Mouse (Mus musculus) bone marrow, adult 2 months (tissue): Measurements from ENCODE around the gene Gm10073. TPM values are rescaled to one million over a fixed set of nuclear protein-coding genes. Genes with fewer than 3 reads are reported as not detected.
"Not testable (repeated sequence)": the region's sequence is repeated elsewhere in the genome, so short reads cannot be mapped to it uniquely, and the experiment has no call there.

Source experiments
- H3K27ac ChIP-seq: fragments of 200-500 bp; 2 replicates; pipeline ENCODE4 v1.5.1; 2012; ENCODE audit warnings: low read depth, mild to moderate bottlenecking, control low read depth, inconsistent platforms, low read length; ENCODE audit not compliant: control insufficient read depth, poor library complexity, insufficient read depth
- H3K4me1 ChIP-seq: fragments of 200-500 bp; 2 replicates; pipeline ENCODE4 v1.6.1; 2011; ENCODE audit warnings: low read length; ENCODE audit not compliant: control insufficient read depth, insufficient read depth
- H3K4me3 ChIP-seq: fragments of 200-500 bp; replicated peaks from 2 replicates; pipeline ENCODE3; 2011; ENCODE audit warnings: mild to moderate bottlenecking, low read depth, low read length, control low read depth; ENCODE audit not compliant: control insufficient read depth
- CTCF ChIP-seq: fragments of 200-500 bp; IDR thresholded peaks from 2 replicates; pipeline ENCODE4 v1.5.1; 2011; ENCODE audit warnings: low read length, control low read depth; ENCODE audit not compliant: control insufficient read depth, insufficient read depth
- POLR2A ChIP-seq: fragments of 200-500 bp; IDR thresholded peaks from 2 replicates; pipeline ENCODE4 v1.6.1; 2011; ENCODE audit warnings: low read depth, mild to moderate bottlenecking, control low read depth, low read length, borderline replicate concordance; ENCODE audit not compliant: control insufficient read depth
- WGBS: fragments of 180-500 bp; shearing (Covaris S2); methylation state at CpG from one replicate; pipeline ENCODE4 v1.1.7; 2018; 5-methylcytosine and 5-hydroxymethylcytosine counted together
- polyA plus RNA-seq: library from polyadenylated mRNA; stranded (reverse); fragments of >200 nt; gene quantifications from 2 replicates; pipeline ENCODE4 v1.2.4, GENCODE M21; 2011; ENCODE audit warnings: low replicate concordance; ENCODE audit not compliant: missing spikeins, insufficient read depth, insufficient read length

Gene Gm10073
- polyA plus RNA-seq, 1 experiment, result 98.4 TPM

DNA sequence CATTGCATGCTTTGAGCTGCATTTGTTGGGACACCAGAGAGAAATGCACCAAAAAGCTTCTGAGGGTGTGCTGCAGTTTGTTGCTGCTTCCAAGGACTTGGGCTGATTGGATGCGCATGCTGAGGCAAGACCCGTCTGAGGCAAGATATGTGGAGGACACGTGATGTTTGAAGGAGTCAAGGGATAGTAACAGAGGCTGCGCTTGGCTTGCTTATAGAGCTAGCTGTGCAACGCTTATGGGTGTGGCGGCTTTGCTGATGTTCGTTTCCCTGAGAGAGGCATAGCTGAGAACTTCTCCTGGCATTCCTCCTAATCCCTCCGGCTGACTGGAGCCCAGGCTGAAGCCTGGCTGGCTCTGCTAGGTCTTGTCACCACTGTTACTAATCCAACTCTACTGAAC lies 13.6 kb upstream of the Gm10073 start:
- Histone ChIP-seq H3K4me3 (no peak overlapping the region), H3K4me1 (no peaks in the 10 kb centered on the region), H3K27ac (no peak overlapping the region)
- 78% methylated on average over 8 of the region's 8 CpGs for WGBS
- TF ChIP-seq POLR2A (no peak), CTCF (no peak)

DNA sequence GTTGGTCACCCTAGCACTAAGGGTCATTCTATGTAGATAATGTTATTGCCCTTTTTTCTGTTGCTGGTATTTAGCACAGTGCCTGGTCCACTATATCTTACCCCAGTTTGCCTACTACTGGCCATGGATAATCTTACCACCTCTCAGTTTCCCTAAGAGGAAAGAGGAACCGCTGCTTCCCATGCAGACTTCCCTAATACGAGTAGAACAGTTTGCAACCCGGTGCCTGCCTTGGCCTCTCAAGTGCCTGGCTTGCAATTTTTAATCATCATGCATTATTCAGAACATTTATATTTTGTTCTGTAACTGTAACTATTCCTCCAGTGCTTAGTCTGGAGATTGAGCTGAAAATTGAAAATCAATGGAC lies 12.4 kb upstream of the Gm10073 start:
- TF ChIP-seq POLR2A (no peak), CTCF (no peak)
- Histone ChIP-seq H3K4me3 (no peak overlapping the region), H3K27ac (no peak overlapping the region), H3K4me1 (no peaks in the 10 kb centered on the region)
- WGBS, result 18% methylated on average over 3 of the region's 3 CpGs

DNA sequence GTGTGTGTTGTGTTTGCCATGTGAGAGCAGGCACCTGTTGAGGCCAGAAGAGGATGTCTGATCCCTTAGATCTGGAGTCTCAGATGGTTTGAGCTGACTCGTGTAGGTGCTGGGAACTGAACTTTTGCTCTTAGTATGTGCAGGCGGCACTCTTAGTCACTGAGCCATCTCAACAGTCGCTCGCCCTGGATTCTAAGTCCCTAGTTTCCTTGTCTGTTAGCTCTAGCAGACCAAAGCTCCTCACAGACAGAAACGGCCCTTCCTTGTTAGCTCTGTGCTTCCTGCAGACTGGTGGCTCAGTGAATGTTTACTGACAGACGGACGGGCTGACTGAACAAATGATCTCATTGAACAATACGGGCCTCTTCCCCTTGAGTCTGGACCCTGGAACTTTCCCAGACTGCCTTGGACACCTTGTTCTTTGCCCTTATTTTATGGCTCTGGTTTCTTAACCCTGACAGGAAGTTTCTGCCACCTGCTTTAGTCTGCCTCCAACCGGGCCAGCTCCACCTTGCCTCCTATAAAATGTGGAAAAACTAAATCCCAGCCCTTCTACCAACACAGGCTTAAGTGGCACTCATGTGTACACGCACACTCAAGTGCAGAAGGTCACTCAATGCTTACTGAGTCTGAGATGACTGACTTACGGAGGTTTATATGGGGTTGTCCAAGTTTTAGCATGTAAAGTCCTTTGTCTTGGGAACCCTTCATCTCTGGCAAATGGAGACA lies 11.8 kb upstream of the Gm10073 start:
- 67% methylated on average over 11 of the region's 11 CpGs for WGBS
- H3K27ac ChIP-seq, result no peak overlapping the region
- TF ChIP-seq POLR2A (no peak), CTCF (no peak)
- H3K4me3 ChIP-seq, result no peak overlapping the region
- H3K4me1 ChIP-seq, result no peaks in the 10 kb centered on the region

DNA sequence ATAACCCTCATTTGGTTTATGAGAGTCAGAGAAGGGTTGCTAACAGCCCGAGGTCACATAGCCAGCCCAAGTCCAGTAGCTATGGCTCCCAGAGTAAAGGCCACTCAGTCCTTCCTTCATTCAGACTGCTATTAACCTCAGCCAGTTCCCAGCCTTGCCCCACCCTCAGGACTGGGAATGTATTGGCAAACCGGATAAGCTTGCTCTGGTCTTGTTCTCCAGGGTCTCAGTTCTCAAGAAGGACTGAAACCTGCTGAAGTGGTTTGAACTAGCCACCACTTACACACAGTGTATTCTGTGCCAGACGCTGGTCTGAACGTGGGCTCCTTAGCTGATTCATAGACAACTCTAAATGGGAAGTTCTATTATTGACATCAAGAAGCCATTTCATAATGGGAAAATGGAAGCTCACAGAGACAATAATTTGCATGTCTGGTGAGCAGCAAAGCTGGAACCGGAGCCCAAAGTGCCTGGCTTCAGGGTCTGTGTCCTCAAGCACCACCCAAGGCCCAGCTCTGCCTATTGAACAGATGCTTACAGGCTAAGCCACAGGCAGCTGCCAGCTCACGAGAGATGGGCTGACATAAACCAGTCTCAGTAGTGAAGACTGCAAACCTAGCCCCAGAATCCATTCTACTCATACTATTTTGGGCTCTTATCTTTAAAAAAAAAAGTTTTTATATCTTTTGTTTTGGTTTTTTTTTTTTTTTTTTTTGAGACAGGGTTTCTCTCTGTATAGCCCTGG lies 8.3 kb upstream of the Gm10073 start:
- WGBS, result 66% methylated on average over 6 of the region's 6 CpGs
- H3K4me3 ChIP-seq, result no peak overlapping the region
- H3K27ac ChIP-seq, result no peak overlapping the region
- no peaks in the 10 kb centered on the region for H3K4me1 ChIP-seq
- TF ChIP-seq CTCF (no peak), POLR2A (no peak)

DNA sequence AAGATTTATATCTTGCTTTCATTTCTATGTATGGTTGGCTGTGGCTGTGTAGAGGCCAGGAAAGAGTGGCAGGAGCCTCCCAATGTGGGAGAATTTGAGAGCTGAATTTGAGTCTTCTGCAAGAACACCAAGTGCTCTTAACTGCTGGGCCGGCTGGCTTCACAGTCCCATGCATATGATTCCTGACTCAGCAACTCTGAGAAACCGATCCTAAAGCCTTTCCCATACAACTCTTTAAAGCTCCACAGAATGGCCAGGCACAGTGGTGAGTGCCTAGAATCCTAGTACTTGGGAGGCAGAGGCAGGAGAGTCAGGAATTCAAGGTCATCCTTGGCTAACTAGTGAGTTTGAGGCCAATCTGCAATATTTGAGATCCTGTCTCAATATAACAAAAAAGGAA lies 6.2 kb upstream of the Gm10073 start:
- no peak overlapping the region for H3K27ac ChIP-seq
- H3K4me1 ChIP-seq, result peaks cover under 1% of the 10 kb centered on the region; the same call in 1 of the 2 replicates
- H3K4me3 ChIP-seq, result no peak overlapping the region
- 84% methylated on average over 2 of the region's 2 CpGs for WGBS
- TF ChIP-seq CTCF (no peak), POLR2A (no peak)

DNA sequence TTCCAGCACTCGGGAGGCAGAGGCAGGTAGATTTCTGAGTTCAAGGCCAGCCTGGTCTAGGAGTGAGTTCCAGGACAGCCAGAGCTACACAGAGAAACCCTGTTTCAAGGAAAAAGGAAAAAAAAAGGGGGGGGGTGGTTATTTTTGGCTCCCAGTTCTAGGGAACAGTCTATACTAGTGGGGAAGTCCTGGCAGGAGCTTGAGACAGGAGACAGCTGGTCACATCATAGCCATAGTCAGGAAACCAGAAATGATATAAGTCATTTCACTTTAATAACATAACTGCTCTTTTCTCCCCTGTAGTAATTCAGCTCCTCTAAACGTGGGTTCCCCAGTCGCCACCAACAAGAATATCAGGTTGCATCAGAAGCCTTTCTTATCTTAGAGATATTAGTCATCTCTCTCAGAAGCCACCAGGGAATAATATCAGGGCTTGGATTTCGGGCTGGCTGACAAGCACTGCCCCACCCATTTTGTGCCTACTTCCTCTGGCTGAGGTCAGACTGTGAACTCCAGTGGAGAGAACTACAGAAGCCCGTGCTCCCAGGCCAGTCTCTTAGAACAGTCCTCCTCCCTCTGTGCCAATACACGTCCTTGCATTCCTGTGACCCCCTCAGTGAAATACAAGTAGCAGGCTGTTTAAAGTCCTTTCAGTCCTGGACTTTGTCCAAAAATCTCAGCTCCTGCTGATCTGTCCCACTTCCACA lies 3.7 kb upstream of the Gm10073 start:
- Histone ChIP-seq H3K27ac (no peak overlapping the region), H3K4me1 (peaks cover 2% of the 10 kb centered on the region; the same call in 1 of the 2 replicates), H3K4me3 (no peak overlapping the region)
- WGBS, result 19% methylated on average over 6 of the region's 6 CpGs
- TF ChIP-seq POLR2A (no peak), CTCF (no peak)

DNA sequence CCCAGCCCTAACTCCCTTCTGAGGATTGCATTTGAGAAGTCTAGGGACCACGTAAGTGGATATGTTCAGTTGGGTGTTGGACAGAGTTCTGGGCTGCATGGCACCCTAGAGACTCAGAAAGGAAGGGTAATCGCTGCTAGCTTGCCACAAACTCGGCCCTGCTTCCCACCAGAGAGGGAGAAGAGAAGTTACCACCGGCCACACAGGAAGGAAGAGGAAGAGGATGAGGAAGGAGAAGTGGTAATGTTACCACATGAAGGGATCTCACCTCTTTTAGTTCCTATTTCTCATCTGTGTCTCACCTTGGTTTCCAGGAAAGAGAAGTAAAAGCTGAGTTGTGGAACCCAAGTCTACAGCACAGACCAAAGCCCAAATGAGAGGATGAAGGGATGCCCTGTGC lies 1.0 kb upstream of the Gm10073 start:
- Histone ChIP-seq H3K4me1 (peaks cover 2% of the 10 kb centered on the region; the same call in 1 of the 2 replicates), H3K4me3 (no peak overlapping the region), H3K27ac (no peak overlapping the region)
- WGBS, result 11% methylated on average over 4 of the region's 4 CpGs
- TF ChIP-seq POLR2A, result no peak
- no peak for TF ChIP-seq CTCF

DNA sequence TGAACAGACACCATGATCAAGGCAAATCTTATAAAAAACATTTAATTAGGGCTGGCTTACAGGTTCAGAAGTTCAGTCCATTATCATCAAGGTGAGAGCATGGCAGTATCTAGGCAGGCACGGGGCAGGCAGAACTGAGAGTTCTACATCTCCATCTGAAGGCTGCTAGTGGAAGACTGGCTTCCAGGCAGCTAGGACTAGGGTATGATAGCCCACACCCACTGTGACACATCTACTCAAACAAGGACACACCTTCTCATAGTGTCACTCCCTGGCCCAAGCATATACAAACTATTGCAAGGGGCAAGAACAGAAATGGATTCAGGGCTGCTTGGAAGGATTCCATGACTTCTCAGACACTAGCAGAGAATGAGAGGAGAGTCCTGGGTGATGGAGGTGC lies 1.1 kb downstream of the Gm10073 start:
- not testable (repeated sequence) for H3K27ac ChIP-seq, H3K4me1 ChIP-seq, H3K4me3 ChIP-seq
- WGBS, result 68% methylated on average over 1 of the region's 1 CpGs
